Mouse (Mus musculus) heart, embryonic 11.5 days (tissue): ENCODE data around the gene Nfatc3. TPM values are rescaled to one million over a fixed set of nuclear protein-coding genes. Genes with fewer than 3 reads are reported as not detected.

Source experiments
- polyA plus RNA-seq: library from polyadenylated mRNA; unstranded; fragments of >200 nt; fragmentation: Nextera tagmentation; extraction: Ambion mirVana; gene quantifications from 2 replicates; pipeline ENCODE4 v1.2.1, GENCODE M21; 2014

Gene Nfatc3
- polyA plus RNA-seq, 1 experiment from 2014 or later, result 6.0 TPM

Other genes starting within 250 kb of the Nfatc3 start
- 11.4 and 14.3 TPM in 2 replicates for gene Ranbp10, start 231.5 kb upstream of the Nfatc3 start, polyA plus RNA-seq
- 0.07 and 0.13 TPM in 2 replicates for gene Tsnaxip1, start 231.1 kb upstream of the Nfatc3 start, polyA plus RNA-seq
- 45.7 and 47.9 TPM in 2 replicates for gene Cenpt, start 205.6 kb upstream of the Nfatc3 start, polyA plus RNA-seq
- gene Thap11, start 203.7 kb upstream of the Nfatc3 start, polyA plus RNA-seq, result 47.2 and 49.8 TPM in 2 replicates
- 231 and 265 TPM in 2 replicates for gene Nutf2, start 198.3 kb upstream of the Nfatc3 start, polyA plus RNA-seq
- gene Edc4, start 178.0 kb upstream of the Nfatc3 start, polyA plus RNA-seq, result 22.2 and 29.7 TPM in 2 replicates
- gene Nrn1l, start 165.3 kb upstream of the Nfatc3 start, polyA plus RNA-seq, result 0.39 TPM in 1 of 2 replicates, not detected in the other
- gene Pskh1, start 158.4 kb upstream of the Nfatc3 start, polyA plus RNA-seq, result 14.7 and 17.4 TPM in 2 replicates
- 1.1 and 1.3 TPM in 2 replicates for gene Ctrl, start 125.0 kb upstream of the Nfatc3 start, polyA plus RNA-seq
- gene Psmb10, start 120.4 kb upstream of the Nfatc3 start, polyA plus RNA-seq, result 50.8 and 60.0 TPM in 2 replicates
- 0.70 and 2.6 TPM in 2 replicates for gene Lcat, start 115.5 kb upstream of the Nfatc3 start, polyA plus RNA-seq
- gene Slc12a4, start 92.7 kb upstream of the Nfatc3 start, polyA plus RNA-seq, result 28.6 and 39.9 TPM in 2 replicates
- not detected in 2 replicates for gene Dpep3, start 79.4 kb upstream of the Nfatc3 start, polyA plus RNA-seq
- 17.4 and 18.8 TPM in 2 replicates for gene Dus2, start 67.5 kb upstream of the Nfatc3 start, polyA plus RNA-seq
- gene Dpep2nb, start 52.9 kb upstream of the Nfatc3 start, polyA plus RNA-seq, result 0.33 TPM in 1 of 2 replicates, not detected in the other
- 13.4 and 15.2 TPM in 2 replicates for gene Ddx28, start 47.0 kb upstream of the Nfatc3 start, polyA plus RNA-seq
- 1.3 and 1.4 TPM in 2 replicates for gene Esrp2, start 78.1 kb downstream of the Nfatc3 start, polyA plus RNA-seq
- gene Pla2g15, start 91.6 kb downstream of the Nfatc3 start, polyA plus RNA-seq, result 3.0 and 7.2 TPM in 2 replicates
- gene Slc7a6, start 110.0 kb downstream of the Nfatc3 start, polyA plus RNA-seq, result 64.5 and 67.4 TPM in 2 replicates
- gene Slc7a6os, start 152.1 kb downstream of the Nfatc3 start, polyA plus RNA-seq, result 27.2 and 31.7 TPM in 2 replicates
- gene Prmt7, start 152.1 kb downstream of the Nfatc3 start, polyA plus RNA-seq, result 40.1 and 41.8 TPM in 2 replicates